Mouse (Mus musculus): ENCODE measurements around the gene Chmp6.

Chmp6 gene

GRCm38 (mm10) chr11:119909436-119909835 lies 3.8 kb upstream of the Chmp6 start:
- peak; percentile 61 for DNase-seq (ENCODE audit: low read depth, low spot score)

- DNase-seq (ENCODE audit: low read depth, low spot score) = no peak
These were observed 396 bp upstream of the Chmp6 start for GRCm38 (mm10) chr11:119912845-119913244.

GRCm38 (mm10) chr11:119913935-119914314 lies 684 bp downstream of the Chmp6 start:
- no peak for DNase-seq (ENCODE audit: low read depth, low spot score)

- no peak for DNase-seq (ENCODE audit: low read depth, low spot score)
These were observed 1.1 kb downstream of the Chmp6 start for GRCm38 (mm10) chr11:119914381-119914780.

- no peak for DNase-seq (ENCODE audit: low read depth, low spot score)
These were observed 2.4 kb downstream of the Chmp6 start for GRCm38 (mm10) chr11:119915666-119916065.

GRCm38 (mm10) chr11:119916102-119916790 lies 3.0 kb downstream of the Chmp6 start:
- no peak for DNase-seq (ENCODE audit: low read depth, low spot score)

GRCm38 (mm10) chr11:119916834-119917469 lies 3.7 kb downstream of the Chmp6 start:
- no peak for DNase-seq (ENCODE audit: low read depth, low spot score)

GRCm38 (mm10) chr11:119918521-119918920 lies 5.3 kb downstream of the Chmp6 start:
- no peak for DNase-seq (ENCODE audit: low read depth, low spot score)

- no peak for DNase-seq (ENCODE audit: low read depth, low spot score)
These were observed 6.2 kb downstream of the Chmp6 start for GRCm38 (mm10) chr11:119919432-119919831.

- DNase-seq (ENCODE audit: low read depth, low spot score) = peak; percentile 49
These were observed 6.7 kb downstream of the Chmp6 start for GRCm38 (mm10) chr11:119919897-119920296.

- DNase-seq (ENCODE audit: low read depth, low spot score) = no peak
These were observed 7.4 kb downstream of the Chmp6 start for GRCm38 (mm10) chr11:119920668-119921067.

GRCm38 (mm10) chr11:119925176-119925575 lies 11.9 kb downstream of the Chmp6 start:
- DNase-seq (ENCODE audit: low read depth, low spot score) = no peak

- no peak for DNase-seq (ENCODE audit: low read depth, low spot score)
These were observed 13.5 kb downstream of the Chmp6 start for GRCm38 (mm10) chr11:119926762-119927161.

GRCm38 (mm10) chr11:119928023-119928681 lies 14.9 kb downstream of the Chmp6 start:
- no peak for DNase-seq (ENCODE audit: low read depth, low spot score)

GRCm38 (mm10) chr11:119929603-119930265 lies 16.5 kb downstream of the Chmp6 start:
- no peak for DNase-seq (ENCODE audit: low read depth, low spot score)

GRCm38 (mm10) chr11:119931809-119932208 lies 18.6 kb downstream of the Chmp6 start:
- DNase-seq (ENCODE audit: low read depth, low spot score) = no peak

- no peak for DNase-seq (ENCODE audit: low read depth, low spot score)
These were observed 19.9 kb downstream of the Chmp6 start for GRCm38 (mm10) chr11:119933142-119933541.

GRCm38 (mm10) chr11:119933819-119934583 lies 20.8 kb downstream of the Chmp6 start:
- DNase-seq (ENCODE audit: low read depth, low spot score) = no peak

GRCm38 (mm10) chr11:119934773-119935172 lies 21.5 kb downstream of the Chmp6 start:
- DNase-seq (ENCODE audit: low read depth, low spot score) = no peak

GRCm38 (mm10) chr11:119935457-119935856 lies 22.2 kb downstream of the Chmp6 start:
- DNase-seq (ENCODE audit: low read depth, low spot score) = peak; percentile 52

GRCm38 (mm10) chr11:119936456-119936855 lies 23.2 kb downstream of the Chmp6 start:
- no peak for DNase-seq (ENCODE audit: low read depth, low spot score)

All from retina, postnatal 7 days (tissue).